Mouse (Mus musculus) intestine, postnatal 0 days (tissue): Measurements from ENCODE around the gene Cd80. TPM values are rescaled to one million over a fixed set of nuclear protein-coding genes. Genes with fewer than 3 reads are reported as not detected.

ENCODE experiments used
- ATAC-seq: fragments of 200-750 bp; cut with Nextera tagmentation; 2 replicates; pipeline ENCODE4 v1.8.0; 2017; ENCODE audit warnings: mild to moderate bottlenecking, moderate TSS enrichment, moderate library complexity
- H3K27ac ChIP-seq: fragments of 300-500 bp; sonication (generic); 2 replicates; pipeline ENCODE4 v1.5.1; 2014; ENCODE audit warnings: mild to moderate bottlenecking, low read depth, low read length, moderate library complexity
- H3K27me3 ChIP-seq: fragments of 300-500 bp; sonication (generic); replicated peaks from 2 replicates; pipeline ENCODE4 v1.6.1; 2014; ENCODE audit warnings: low read length, mixed read lengths; ENCODE audit not compliant: control insufficient read depth, insufficient read depth
- H3K36me3 ChIP-seq: fragments of 300-500 bp; sonication (generic); 2 replicates; pipeline ENCODE4 v1.6.1; 2014; ENCODE audit warnings: mild to moderate bottlenecking, moderate library complexity; ENCODE audit not compliant: control insufficient read depth, insufficient read depth
- H3K4me1 ChIP-seq: fragments of 300-500 bp; sonication (generic); replicated peaks from 2 replicates; pipeline ENCODE4 v1.6.1; 2014; ENCODE audit warnings: antibody characterized with exemption, low read length, mixed read lengths; ENCODE audit not compliant: control insufficient read depth, insufficient read depth
- H3K4me2 ChIP-seq: fragments of 300-500 bp; sonication (generic); replicated peaks from 2 replicates; pipeline ENCODE4 v1.6.1; 2014; ENCODE audit warnings: low read depth, mild to moderate bottlenecking, moderate library complexity
- H3K4me3 ChIP-seq: fragments of 300-500 bp; sonication (generic); 2 replicates; pipeline ENCODE4 v1.5.1; 2014; ENCODE audit warnings: low read depth, low read length
- H3K9ac ChIP-seq: fragments of 300-500 bp; sonication (generic); 2 replicates; pipeline ENCODE4 v1.6.1; 2014; ENCODE audit warnings: mild to moderate bottlenecking, low read depth, low read length
- H3K9me3 ChIP-seq: fragments of 300-500 bp; sonication (generic); 2 replicates; pipeline ENCODE4 v1.6.1; 2016; ENCODE audit warnings: mixed run types; ENCODE audit not compliant: control insufficient read depth
- CTCF ChIP-seq: sonication (generic); IDR thresholded peaks from 2 replicates; pipeline ENCODE4 v1.5.1; 2016; ENCODE audit warnings: low read depth, mild to moderate bottlenecking, control low read depth, antibody characterized with exemption, moderate library complexity
- WGBS: fragments of 180-500 bp; shearing (Covaris S2); extraction: QIAGEN DNeasy Blood & Tissue Kit; methylation state at CpG from one replicate; pipeline ENCODE4 v1.1.7; 2014; 5-methylcytosine and 5-hydroxymethylcytosine counted together
- polyA plus RNA-seq: library from polyadenylated mRNA; unstranded; fragments of >200 nt; fragmentation: Nextera tagmentation; extraction: Ambion mirVana; gene quantifications from 2 replicates; pipeline ENCODE4 v1.2.1, GENCODE M21; 2015

Cd80 gene
- polyA plus RNA-seq, 1 experiment from 2014 or later = 0.23 TPM

DNA sequence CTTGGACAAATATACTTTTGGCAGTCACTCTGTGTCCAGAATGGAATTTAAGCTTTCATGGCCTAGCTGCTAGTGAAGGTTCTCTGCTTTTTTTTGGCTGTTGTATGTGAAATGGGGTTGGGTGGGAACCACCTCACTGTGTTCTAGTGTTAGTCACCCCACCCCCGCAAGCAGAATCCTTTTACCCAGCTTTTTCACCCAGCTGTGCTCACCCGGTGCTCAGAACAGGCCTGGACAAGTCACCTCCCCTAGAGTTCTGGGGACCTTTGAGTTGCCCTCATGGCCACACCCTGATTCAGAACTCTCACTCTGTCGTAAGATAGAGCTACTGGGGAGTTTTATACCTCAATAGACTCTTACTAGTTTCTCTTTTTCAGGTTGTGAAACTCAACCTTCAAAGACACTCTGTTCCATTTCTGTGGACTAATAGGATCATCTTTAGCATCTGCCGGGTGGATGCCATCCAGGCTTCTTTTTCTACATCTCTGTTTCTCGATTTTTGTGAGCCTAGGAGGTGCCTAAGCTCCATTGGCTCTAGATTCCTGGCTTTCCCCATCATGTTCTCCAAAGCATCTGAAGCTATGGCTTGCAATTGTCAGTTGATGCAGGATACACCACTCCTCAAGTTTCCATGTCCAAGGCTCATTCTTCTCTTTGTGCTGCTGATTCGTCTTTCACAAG, 3.4 kb downstream of the Cd80 start:
- no peak overlapping the region for H3K9ac ChIP-seq
- no peaks in the 10 kb centered on the region for H3K27me3 ChIP-seq
- H3K27ac ChIP-seq = no peak overlapping the region
- H3K4me3 ChIP-seq = no peak overlapping the region
- WGBS = 52% methylated on average over 6 of the region's 6 CpGs
- peak; percentile 77; the same call in 1 of the 2 replicates for ATAC-seq
- no peak overlapping the region for H3K4me2 ChIP-seq
- no peaks in the 10 kb centered on the region for H3K36me3 ChIP-seq
- H3K4me1 ChIP-seq = no peaks in the 10 kb centered on the region
- H3K9me3 ChIP-seq = no peaks in the 10 kb centered on the region
- TF ChIP-seq CTCF = no peak

DNA sequence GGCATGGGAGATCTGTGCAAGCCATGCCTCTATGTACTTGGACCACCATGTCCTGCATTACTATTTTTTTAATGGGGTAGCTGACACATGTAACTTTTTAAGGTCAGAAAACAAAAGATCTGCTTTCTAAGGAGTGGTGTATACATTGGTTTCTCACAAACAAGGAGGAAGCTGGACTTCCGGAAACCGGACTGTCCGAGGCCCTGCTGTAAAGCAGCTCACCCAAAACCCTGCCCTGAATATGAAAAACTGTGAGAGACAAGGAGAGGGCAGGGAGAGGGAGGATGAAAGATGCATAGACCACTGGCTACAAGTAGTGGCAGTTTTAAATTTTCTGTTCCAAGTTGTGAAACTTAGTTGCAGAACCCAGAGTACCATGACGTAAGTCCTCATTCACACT, 4.6 kb downstream of the Cd80 start:
- Histone ChIP-seq H3K9me3 (no peaks in the 10 kb centered on the region), H3K4me1 (no peaks in the 10 kb centered on the region), H3K27ac (no peak overlapping the region), H3K4me3 (no peak overlapping the region), H3K27me3 (no peaks in the 10 kb centered on the region), H3K36me3 (no peaks in the 10 kb centered on the region), H3K4me2 (no peak overlapping the region), H3K9ac (no peak overlapping the region)
- WGBS = 90% methylated on average over 4 of the region's 4 CpGs
- no peak for TF ChIP-seq CTCF
- ATAC-seq = no peak

DNA sequence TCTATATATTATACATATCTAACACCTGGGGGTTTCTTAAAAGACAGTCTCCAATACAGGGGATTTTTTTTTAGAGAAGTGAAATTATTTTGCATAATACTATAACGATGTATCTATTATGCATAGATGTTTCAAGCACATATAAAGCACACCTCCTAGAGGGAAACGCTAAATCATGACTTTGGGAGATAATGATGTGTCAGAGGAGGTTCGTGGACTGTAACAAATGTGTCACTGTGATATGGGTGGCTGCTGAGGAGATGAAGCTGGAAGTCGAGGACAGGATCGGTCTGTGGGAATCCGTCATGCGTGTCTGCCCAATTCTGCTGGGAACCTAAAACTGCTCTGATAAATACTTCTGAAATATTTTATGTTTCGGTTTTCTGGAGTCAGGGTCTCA, 6.4 kb downstream of the Cd80 start:
- H3K4me3 ChIP-seq = no peak overlapping the region
- no peak overlapping the region for H3K27ac ChIP-seq
- 85% methylated on average over 8 of the region's 8 CpGs for WGBS

DNA sequence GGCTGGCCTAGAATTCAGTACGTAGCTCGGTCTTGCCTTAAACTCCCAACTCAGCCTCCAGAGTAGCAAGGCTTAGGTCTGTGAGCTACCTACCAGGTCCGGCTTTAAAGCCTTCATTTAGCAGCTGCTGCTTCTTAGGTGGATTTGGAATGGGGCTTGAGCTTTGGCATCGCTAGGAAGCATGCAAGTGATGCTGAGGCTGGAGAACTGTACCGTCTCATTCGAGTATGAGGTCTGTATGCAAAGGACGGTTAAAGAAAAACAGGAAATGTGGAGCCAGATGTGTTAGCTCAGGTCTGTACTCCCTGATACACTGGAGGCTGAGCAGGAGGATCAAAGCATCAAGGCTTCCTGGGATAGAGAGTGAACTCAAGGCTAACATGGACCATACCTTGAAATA, 6.8 kb downstream of the Cd80 start:
- H3K27me3 ChIP-seq = no peaks in the 10 kb centered on the region
- no peak overlapping the region for H3K9ac ChIP-seq
- H3K27ac ChIP-seq = no peak overlapping the region
- no peaks in the 10 kb centered on the region for H3K4me1 ChIP-seq
- ATAC-seq = no peak
- 84% methylated on average over 7 of the region's 7 CpGs for WGBS
- no peaks in the 10 kb centered on the region for H3K36me3 ChIP-seq
- H3K4me2 ChIP-seq = no peak overlapping the region
- H3K4me3 ChIP-seq = no peak overlapping the region
- H3K9me3 ChIP-seq = no peaks in the 10 kb centered on the region
- TF ChIP-seq CTCF = no peak

More for the DNA sequence above, 6.4 kb downstream of the Cd80 start:
- Histone ChIP-seq H3K9me3 (no peaks in the 10 kb centered on the region), H3K36me3 (no peaks in the 10 kb centered on the region), H3K27me3 (no peaks in the 10 kb centered on the region), H3K9ac (no peak overlapping the region), H3K4me2 (no peak overlapping the region), H3K4me1 (no peaks in the 10 kb centered on the region)
- no peak for ATAC-seq
- no peak for TF ChIP-seq CTCF

DNA sequence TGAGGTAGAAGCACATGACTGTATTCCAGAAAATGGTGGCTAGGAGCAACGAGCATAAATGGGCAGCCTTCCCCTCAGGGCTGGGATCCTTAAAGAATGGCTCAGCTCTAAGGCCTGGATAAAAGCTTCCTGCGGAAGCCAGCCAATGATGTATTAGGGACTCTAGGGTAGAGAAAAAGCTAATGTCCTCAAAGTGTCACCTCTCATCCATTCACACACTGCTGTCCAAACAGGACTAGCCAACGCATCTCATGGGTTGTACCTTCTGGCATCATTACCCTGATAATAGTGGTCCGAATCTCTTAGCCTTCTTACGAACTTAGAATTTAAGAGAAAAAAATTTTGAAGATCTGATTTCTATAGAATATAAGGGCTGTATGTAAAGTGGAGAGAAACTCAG, 7.9 kb downstream of the Cd80 start:
- H3K4me2 ChIP-seq = no peak overlapping the region
- ATAC-seq = no peak
- H3K27ac ChIP-seq = no peak overlapping the region
- no peak overlapping the region for H3K4me3 ChIP-seq
- H3K36me3 ChIP-seq = no peaks in the 10 kb centered on the region
- no peaks in the 10 kb centered on the region for H3K27me3 ChIP-seq
- no peaks in the 10 kb centered on the region for H3K4me1 ChIP-seq
- 89% methylated on average over 5 of the region's 5 CpGs for WGBS
- no peaks in the 10 kb centered on the region for H3K9me3 ChIP-seq
- H3K9ac ChIP-seq = no peak overlapping the region
- no peak for TF ChIP-seq CTCF

DNA sequence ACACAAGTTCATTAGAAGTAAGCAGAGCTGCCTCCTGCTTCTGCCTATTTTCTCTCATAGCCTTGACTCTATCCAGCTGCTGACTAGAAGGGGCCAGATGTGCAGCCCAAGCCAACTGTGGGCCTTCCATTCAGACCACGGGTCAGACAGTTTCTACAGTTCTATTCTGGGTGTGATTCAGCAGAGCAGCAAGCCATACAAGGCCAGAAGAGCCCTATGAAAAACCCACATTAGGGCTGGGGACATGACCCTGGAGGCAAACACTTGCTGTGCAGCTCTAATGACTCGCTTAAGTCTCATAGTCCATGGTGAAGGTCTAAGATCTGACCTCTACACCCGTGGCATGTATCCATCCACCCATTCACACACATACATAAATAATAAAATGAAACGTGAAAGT, 10.7 kb downstream of the Cd80 start:
- Histone ChIP-seq H3K4me3 (no peak overlapping the region), H3K9ac (no peak overlapping the region), H3K4me1 (no peaks in the 10 kb centered on the region), H3K36me3 (no peaks in the 10 kb centered on the region), H3K27ac (no peak overlapping the region), H3K27me3 (no peaks in the 10 kb centered on the region), H3K4me2 (no peak overlapping the region), H3K9me3 (no peaks in the 10 kb centered on the region)
- 60% methylated on average over 4 of the region's 4 CpGs for WGBS
- TF ChIP-seq CTCF = no peak
- no peak for ATAC-seq
